Mouse (Mus musculus) common myeloid progenitor, adult 5-6 weeks (primary cell): ENCODE measurements at regions not wholly inside any gene's neighbourhood (a gene's known extent, or its start where the extent isn't known, plus 50 kb on each side); places are given as distances from the start of the nearest gene placed in this dataset.

Experiments used
- ATAC-seq: replicated peaks from 2 replicates; pipeline ENCODE4 v1.8.0; 2016; ENCODE audit warnings: low read depth, mild to moderate bottlenecking, moderate TSS enrichment, inconsistent platforms; ENCODE audit not compliant: poor library complexity, severe bottlenecking

- ATAC-seq = no peak
These were observed 128.7 kb upstream of the Prkg2 start for GRCm38 (mm10) chr5:99165807-99166360.

GRCm38 (mm10) chr5:99157973-99158372 lies 120.8 kb upstream of the Prkg2 start:
- peak; percentile 56; the same call in 1 of the 2 replicates for ATAC-seq

GRCm38 (mm10) chr5:99153269-99153850 lies 116.2 kb upstream of the Prkg2 start:
- no peak for ATAC-seq

GRCm38 (mm10) chr5:99152299-99152698 lies 115.1 kb upstream of the Prkg2 start:
- ATAC-seq = no peak

- no peak for ATAC-seq
These were observed 112.8 kb upstream of the Prkg2 start for GRCm38 (mm10) chr5:99149904-99150303.

GRCm38 (mm10) chr5:99132670-99133069 lies 95.5 kb upstream of the Prkg2 start:
- no peak for ATAC-seq

- no peak for ATAC-seq
These were observed 91.5 kb upstream of the Prkg2 start for GRCm38 (mm10) chr5:99128628-99129027.

GRCm38 (mm10) chr5:99125418-99125817 lies 88.3 kb upstream of the Prkg2 start:
- ATAC-seq = no peak

- no peak for ATAC-seq
These were observed 74.6 kb upstream of the Prkg2 start for GRCm38 (mm10) chr5:99111755-99112154.

GRCm38 (mm10) chr5:99111235-99111634 lies 74.1 kb upstream of the Prkg2 start:
- no peak for ATAC-seq

GRCm38 (mm10) chr5:99099727-99100116 lies 62.6 kb upstream of the Prkg2 start:
- no peak for ATAC-seq

GRCm38 (mm10) chr5:99099014-99099726 lies 62.0 kb upstream of the Prkg2 start:
- no peak for ATAC-seq
